In the genomic region with DNA sequence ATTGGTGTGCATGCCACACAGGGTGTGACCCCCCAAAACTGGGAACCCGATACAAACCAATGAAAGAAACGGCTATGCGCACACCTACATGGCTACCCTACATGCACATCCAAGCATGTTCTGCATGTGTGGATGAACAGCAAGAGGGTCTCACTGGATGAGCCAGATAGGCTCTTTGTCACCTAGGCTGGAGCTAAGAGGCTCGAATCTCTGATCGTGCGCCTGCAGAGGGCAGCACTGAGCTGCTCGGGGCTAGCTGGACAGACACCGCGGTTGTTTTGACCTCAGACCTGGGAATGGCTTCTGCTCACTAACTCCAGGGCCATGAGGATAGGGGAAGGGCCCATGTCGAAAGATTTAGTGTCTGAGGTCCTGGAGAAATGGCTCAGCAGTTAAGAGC, we compare ENCODE assay signal across 9 mouse cellular contexts. TPM values are rescaled to one million over a fixed set of nuclear protein-coding genes. Genes with fewer than 3 reads are reported as not detected.
A peak's percentile ranks its signal among the peaks of the same experiment; 100 is the strongest.
DNase-seq lines count a peak whose midpoint lies in the region; ATAC-seq lines count a peak whose summit lies in the region.
"Had no signal": no experiment of that assay in that cellular context is flagged by ENCODE, and none has a peak within 500 bp of the region (broad histone marks: within the 10 kb centered on the region; RNA-seq: fewer than 3 reads in every experiment).

No protein-coding gene starts in this region.

- whole genome bisulfite sequencing in heart, embryonic 12.5 days = 17% methylated on average over 10 of the region's 10 CpGs
- WGBS in limb, embryonic 11.5 days = 21% methylated on average over 10 of the region's 10 CpGs

- H3K27ac ChIP-seq in heart, embryonic 12.5 days (ENCODE audit: poor library complexity, severe bottlenecking) = no peak overlapping the region
- no peak overlapping the region for H3K27ac ChIP-seq in limb, embryonic 11.5 days (replicated peaks; ENCODE audit: low read depth, low read length)

- H3K9me3 ChIP-seq in heart, embryonic 12.5 days (replicated peaks) = no peaks in the 10 kb centered on the region
- H3K9me3 ChIP-seq in limb, embryonic 11.5 days (ENCODE audit: control insufficient read depth, low read length) = no peaks in the 10 kb centered on the region
- H3K9me3 ChIP-seq: megakaryocyte, embryonic 14.5 days had no signal

- no peak for ATAC-seq in heart, embryonic 12.5 days (ENCODE audit: insufficient number of reproducible peaks, low FRiP score)
- no peak for ATAC-seq in limb, embryonic 11.5 days (ENCODE audit: insufficient number of reproducible peaks, low FRiP score, low TSS enrichment, low read depth)

- peak; percentile 69 to 89 for DNase-seq in heart, adult 18-20 months
- DNase-seq in cerebellum, adult 8-10 months = peak; percentile 52
- DNase-seq in frontal cortex, postnatal 36 days (ENCODE audit: low spot score in 2 of 2) = peak; percentile 54 to 64
- peak; percentile 52 for DNase-seq in hindlimb bud, embryonic 11.5 days (ENCODE audit: extremely low spot score, low read depth, low spot score)
- peak; percentile 88 for DNase-seq in limb, embryonic 11.5 days (ENCODE audit: low spot score)
- peak; percentile 77 for DNase-seq in naive thymus-derived CD4-positive, alpha-beta T cell, adult 2 months (ENCODE audit: low read depth)
- peak; percentile 20 to 42 for DNase-seq in spleen, postnatal 36 days (ENCODE audit: low spot score in 2 of 2)

- H3K4me1 ChIP-seq in heart, embryonic 12.5 days (replicated peaks) = 0 out of 2 replicates have a peak, but pooled peaks cover 10% of the 10 kb centered on the region
- H3K4me1 ChIP-seq in limb, embryonic 11.5 days (ENCODE audit: control insufficient read depth, insufficient read depth, low read length) = no peaks in the 10 kb centered on the region

- no peak overlapping the region for H3K9ac ChIP-seq in heart, embryonic 12.5 days
- no peak overlapping the region for H3K9ac ChIP-seq in limb, embryonic 11.5 days (ENCODE audit: low read length)

- H3K4me2 ChIP-seq in heart, embryonic 12.5 days = no peak overlapping the region
- no peak overlapping the region for H3K4me2 ChIP-seq in limb, embryonic 11.5 days (ENCODE audit: low read depth, severe bottlenecking)

- no peak overlapping the region for H3K4me3 ChIP-seq in heart, embryonic 12.5 days
- no peak overlapping the region for H3K4me3 ChIP-seq in limb, embryonic 11.5 days (ENCODE audit: low read depth, low read length)
- H3K4me3 ChIP-seq: megakaryocyte, embryonic 14.5 days had no signal

- no peaks in the 10 kb centered on the region for H3K36me3 ChIP-seq in heart, embryonic 12.5 days
- H3K36me3 ChIP-seq in limb, embryonic 11.5 days (ENCODE audit: control insufficient read depth, insufficient read depth, low read length) = no peaks in the 10 kb centered on the region

- H3K27me3 ChIP-seq in heart, embryonic 12.5 days (replicated peaks) = peaks cover 9% of the 10 kb centered on the region; the same call in 1 of the 2 replicates
- H3K27me3 ChIP-seq in limb, embryonic 11.5 days (ENCODE audit: control insufficient read depth, insufficient read depth, low read length) = no peaks in the 10 kb centered on the region

RNA-seq across cellular contexts. Expression of gene Krt42, which starts 12.9 kb away (rescaled TPM):
- not detected for total RNA-seq in heart, adult 18-20 months (2021)
- polyA plus RNA-seq in heart, embryonic 12.5 days (2016; fragmentation: Nextera tagmentation; extraction: Ambion mirVana) = not detected in 2 replicates
- polyA plus RNA-seq in limb, embryonic 11.5 days (2014; fragmentation: Nextera tagmentation; extraction: Ambion mirVana) = 0.09 and 0.26 TPM in 2 replicates

RNA-seq across cellular contexts. Expression of gene Krt17, which starts 21.7 kb away (rescaled TPM):
- under 1 TPM in 1 of 2 experiments, not detected in 1; 0.31 TPM for total RNA-seq in heart, adult 18-20 months (2021)
- polyA plus RNA-seq in heart, embryonic 12.5 days (2016; fragmentation: Nextera tagmentation; extraction: Ambion mirVana) = 1.3 and 1.9 TPM in 2 replicates
- polyA plus RNA-seq in limb, embryonic 11.5 days (2014; fragmentation: Nextera tagmentation; extraction: Ambion mirVana) = 11.2 and 11.6 TPM in 2 replicates

RNA-seq across cellular contexts. Expression of gene Krt16, which starts 33.8 kb away (rescaled TPM):
- total RNA-seq in heart, adult 18-20 months (2021) = not detected
- polyA plus RNA-seq in heart, embryonic 12.5 days (2016; fragmentation: Nextera tagmentation; extraction: Ambion mirVana) = not detected in 2 replicates
- polyA plus RNA-seq in limb, embryonic 11.5 days (2014; fragmentation: Nextera tagmentation; extraction: Ambion mirVana) = not detected in 2 replicates

RNA-seq across cellular contexts. Expression of gene Eif1, which starts 37.1 kb away (rescaled TPM):
- 1,000 to 10,000 TPM; 1,847 to 1,982 TPM for total RNA-seq in heart, adult 18-20 months (2021)
- polyA plus RNA-seq in heart, embryonic 12.5 days (2016; fragmentation: Nextera tagmentation; extraction: Ambion mirVana) = 1,467 and 1,522 TPM in 2 replicates
- 1,608 and 1,642 TPM in 2 replicates for polyA plus RNA-seq in limb, embryonic 11.5 days (2014; fragmentation: Nextera tagmentation; extraction: Ambion mirVana)

RNA-seq across cellular contexts. Expression of gene Gast, which starts 51.7 kb away (rescaled TPM):
- total RNA-seq in heart, adult 18-20 months (2021) = not detected
- polyA plus RNA-seq in heart, embryonic 12.5 days (2016; fragmentation: Nextera tagmentation; extraction: Ambion mirVana) = not detected in 2 replicates
- polyA plus RNA-seq in limb, embryonic 11.5 days (2014; fragmentation: Nextera tagmentation; extraction: Ambion mirVana) = not detected in 2 replicates

Comparison
In these comparisons a context has a peak if more than half of its experiments do, and no peak if none do; other contexts are left out.
1. DNase-seq: peak in every context shown above with its lines; median percentile 88 in limb, embryonic 11.5 days; 79 in heart, adult 18-20 months; 77 in naive thymus-derived CD4-positive, alpha-beta T cell, adult 2 months; 59 in frontal cortex, postnatal 36 days; 52 in cerebellum, adult 8-10 months; 52 in hindlimb bud, embryonic 11.5 days; 31 in spleen, postnatal 36 days.